Mouse (Mus musculus): ENCODE measurements at regions not wholly inside any gene's neighbourhood (a gene's known extent, or its start where the extent isn't known, plus 50 kb on each side); places are given as distances from the start of the nearest gene placed in this dataset.

- intact Hi-C loops (cut with DNase I): no loop called here
Observed at GRCm38 (mm10) chr16:22750725-22751287, 60.6 kb downstream of the Crygs start.

GRCm38 (mm10) chr16:22744121-22744855 lies 67.1 kb downstream of the Crygs start:
- intact Hi-C loops (cut with DNase I): no loop called here

GRCm38 (mm10) chr16:22743461-22743860 lies 67.9 kb downstream of the Crygs start:
- intact Hi-C loops (cut with DNase I): no loop called here

- intact Hi-C loops (cut with DNase I): no loop called here
Observed at GRCm38 (mm10) chr16:22741496-22741895, 69.9 kb downstream of the Crygs start.

- intact Hi-C loops (cut with DNase I): no loop called here
Observed at GRCm38 (mm10) chr16:22734529-22735022, 76.8 kb downstream of the Crygs start.

GRCm38 (mm10) chr16:22733772-22734528 lies 76.9 kb upstream of the Dgkg start:
- intact Hi-C loops (cut with DNase I): no loop called here

- intact Hi-C loops (cut with DNase I): no loop called here
Observed at GRCm38 (mm10) chr16:22729096-22729495, 72.1 kb upstream of the Dgkg start.

GRCm38 (mm10) chr16:22725261-22725660 lies 68.2 kb upstream of the Dgkg start:
- intact Hi-C loops (cut with DNase I): no loop called here

- intact Hi-C loops (cut with DNase I): loop anchor here (5.0 kb wide), 1 partner anchor 84 kb away; no protein-coding TSS in a partner anchor
Observed at GRCm38 (mm10) chr16:22723333-22723732, 66.3 kb upstream of the Dgkg start.

- intact Hi-C loops (cut with DNase I): loop anchor here (5.0 kb wide), 1 partner anchor 88 kb away; no protein-coding TSS in a partner anchor
Observed at GRCm38 (mm10) chr16:22719791-22720190, 62.8 kb upstream of the Dgkg start.

GRCm38 (mm10) chr16:22719304-22719703 lies 62.3 kb upstream of the Dgkg start:
- intact Hi-C loops (cut with DNase I): no loop called here

GRCm38 (mm10) chr16:22717462-22717861 lies 60.4 kb upstream of the Dgkg start:
- intact Hi-C loops (cut with DNase I): no loop called here

GRCm38 (mm10) chr16:22716306-22716830 lies 59.3 kb upstream of the Dgkg start:
- intact Hi-C loops (cut with DNase I): no loop called here

GRCm38 (mm10) chr16:22714315-22714714 lies 57.3 kb upstream of the Dgkg start:
- intact Hi-C loops (cut with DNase I): no loop called here

- intact Hi-C loops (cut with DNase I): no loop called here
Observed at GRCm38 (mm10) chr16:22708768-22709167, 51.7 kb upstream of the Dgkg start.

Data from adrenal gland (tissue).